ENCODE assay signal across 8 mouse cellular contexts in the genomic region with DNA sequence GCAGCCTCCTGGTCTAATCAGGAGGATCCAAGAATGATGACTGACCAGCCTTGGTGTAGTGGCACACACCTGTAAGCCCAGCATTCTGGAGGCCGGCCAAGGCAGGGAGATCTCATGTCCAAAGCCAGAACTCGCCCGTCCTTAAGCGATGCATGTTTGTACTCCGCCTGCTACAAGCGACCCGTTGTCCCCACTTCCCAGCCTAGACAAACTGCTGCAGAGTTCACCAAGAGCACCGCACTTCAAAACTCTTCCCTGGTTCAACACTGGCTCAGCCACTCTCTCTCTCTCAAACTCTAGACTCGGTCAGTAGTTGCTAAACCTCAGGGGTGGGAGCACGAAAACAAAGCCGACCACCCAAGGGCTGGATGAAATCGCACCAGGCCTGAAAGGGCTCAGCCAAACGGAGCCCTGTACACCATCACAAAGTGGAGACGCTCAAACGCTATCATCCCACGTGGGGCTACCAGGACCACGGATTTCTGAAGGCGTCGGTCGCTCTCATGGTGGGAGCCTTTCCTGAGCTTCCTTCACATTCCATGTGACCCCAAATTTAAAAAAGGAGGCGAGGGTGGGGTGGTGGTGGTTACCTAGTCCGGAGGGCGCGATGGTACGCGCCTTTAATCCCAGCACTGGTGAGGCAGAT. TPM values are rescaled to one million over a fixed set of nuclear protein-coding genes. Genes with fewer than 3 reads are reported as not detected.
DNase-seq lines count a peak whose midpoint lies in the region; ATAC-seq and TF ChIP-seq lines count a peak whose summit lies in the region.

No protein-coding gene starts in this region.

- H3K27ac ChIP-seq in embryonic facial prominence, embryonic 14.5 days (replicated peaks; ENCODE audit: low read depth, low read length): peak overlapping the region; percentile 94

- no peaks in the 10 kb centered on the region for H3K27me3 ChIP-seq in Patski
- no peaks in the 10 kb centered on the region for H3K27me3 ChIP-seq in embryonic facial prominence, embryonic 14.5 days (replicated peaks; ENCODE audit: control insufficient read depth, insufficient read depth, low read length)

- H3K4me3 ChIP-seq in lung, adult 2 months (replicated peaks; ENCODE audit: extremely low read depth, low read depth, low read length): peak overlapping the region; percentile 85
- peak overlapping the region; percentile 100 for H3K4me3 ChIP-seq in embryonic facial prominence, embryonic 14.5 days (ENCODE audit: low read depth, low read length)

- CTCF ChIA-PET in Patski (lab: Charles Lee): no interaction called here

- H3K36me3 ChIP-seq in embryonic facial prominence, embryonic 14.5 days (ENCODE audit: control insufficient read depth, insufficient read depth, low read length): peaks cover 16% of the 10 kb centered on the region

- peaks cover 6% of the 10 kb centered on the region for H3K4me1 ChIP-seq in lung, adult 2 months (ENCODE audit: control insufficient read depth, insufficient read depth, low read length)
- H3K4me1 ChIP-seq in embryonic facial prominence, embryonic 14.5 days (ENCODE audit: control insufficient read depth, insufficient read depth, low read length): 0 out of 2 replicates have a peak, but pooled peaks cover 5% of the 10 kb centered on the region

- in situ Hi-C loops in Patski (cut with MboI; ENCODE audit: low pct_unique_long_range_greater_than_20kb): no loop called here

- H3K9ac ChIP-seq in embryonic facial prominence, embryonic 14.5 days (ENCODE audit: low read depth, low read length): peak overlapping the region; percentile 97

- DNase-seq in lung, adult 2 months: peak; percentile 10
- DNase-seq in lung, postnatal 4 days: no peak
- no peak for DNase-seq in Patski (ENCODE audit: low read depth, low spot score)
- DNase-seq in embryonic facial prominence, embryonic 14.5 days (ENCODE audit: low spot score): no peak
- peak; percentile 18 for DNase-seq in kidney, adult 18-20 months
- peak; percentile 12 for DNase-seq in lung, postnatal 36 days
- no peak for DNase-seq in retina, embryonic 14.5 days (ENCODE audit: low spot score)
- no peak for DNase-seq in ovary, postnatal 10 days (ENCODE audit: low spot score)

- TF ChIP-seq CTCF in lung, adult 2 months (IDR thresholded peaks at IDR 0.05; ENCODE audit: insufficient read depth, low read length): no peak
- no peak for TF ChIP-seq CTCF in Patski (IDR thresholded peaks at IDR 0.05)

- 1% methylated on average over 26 of the region's 26 CpGs for WGBS in lung, adult 2 months
- WGBS in embryonic facial prominence, embryonic 14.5 days: 3% methylated on average over 26 of the region's 26 CpGs

- H3K9me3 ChIP-seq in embryonic facial prominence, embryonic 14.5 days (ENCODE audit: control insufficient read depth, low read length): no peaks in the 10 kb centered on the region

- TF ChIP-seq POLR2A in lung, adult 2 months (IDR thresholded peaks at IDR 0.05; ENCODE audit: borderline replicate concordance, extremely low read depth, low read depth, low read length): no peak

- peak; percentile 31 for ATAC-seq in Patski
- ATAC-seq in embryonic facial prominence, embryonic 14.5 days (ENCODE audit: low read depth): 0 out of 2 replicates have a peak, but pooled peaks have one; percentile 10

- H3K4me2 ChIP-seq in embryonic facial prominence, embryonic 14.5 days (ENCODE audit: low read depth, low read length): peak overlapping the region; percentile 92

- POLR2A ChIA-PET in Patski (lab: Charles Lee): no interaction called here

RNA-seq across cellular contexts. Expression of gene Snu13, which starts 1.0 kb away (rescaled TPM):
- polyA plus RNA-seq in lung, adult 2 months (2012; rRNA removed): 54.7 and 56.6 TPM in 2 replicates
- 120 TPM for polyA plus RNA-seq in Patski (2021)
- 262 and 292 TPM in 2 replicates for polyA plus RNA-seq in embryonic facial prominence, embryonic 14.5 days (2014; fragmentation: Nextera tagmentation; extraction: Ambion mirVana)

RNA-seq across cellular contexts. Expression of gene 4930407I10Rik, which starts 12.6 kb away (rescaled TPM):
- not detected in 2 replicates for polyA plus RNA-seq in lung, adult 2 months (2012; rRNA removed)
- not detected for polyA plus RNA-seq in Patski (2021)
- polyA plus RNA-seq in embryonic facial prominence, embryonic 14.5 days (2014; fragmentation: Nextera tagmentation; extraction: Ambion mirVana): not detected in 2 replicates

RNA-seq across cellular contexts. Expression of gene Desi1, which starts 12.7 kb away (rescaled TPM):
- 24.0 and 31.1 TPM in 2 replicates for polyA plus RNA-seq in lung, adult 2 months (2012; rRNA removed)
- polyA plus RNA-seq in Patski (2021): 57.0 TPM
- polyA plus RNA-seq in embryonic facial prominence, embryonic 14.5 days (2014; fragmentation: Nextera tagmentation; extraction: Ambion mirVana): 27.2 and 27.7 TPM in 2 replicates

RNA-seq across cellular contexts. Expression of gene Mei1, which starts 23.4 kb away (rescaled TPM):
- not detected in 2 replicates for polyA plus RNA-seq in lung, adult 2 months (2012; rRNA removed)
- polyA plus RNA-seq in Patski (2021): not detected
- polyA plus RNA-seq in embryonic facial prominence, embryonic 14.5 days (2014; fragmentation: Nextera tagmentation; extraction: Ambion mirVana): 0.14 TPM in 1 of 2 replicates, not detected in the other

RNA-seq across cellular contexts. Expression of gene Xrcc6, which starts 58.7 kb away (rescaled TPM):
- polyA plus RNA-seq in lung, adult 2 months (2012; rRNA removed): 11.5 and 13.3 TPM in 2 replicates
- 48.0 TPM for polyA plus RNA-seq in Patski (2021)
- 68.4 and 68.8 TPM in 2 replicates for polyA plus RNA-seq in embryonic facial prominence, embryonic 14.5 days (2014; fragmentation: Nextera tagmentation; extraction: Ambion mirVana)

Comparison
In these comparisons a context has a peak if more than half of its experiments do, and no peak if none do; other contexts are left out.
1. DNase-seq: peak in lung, adult 2 months (single experiment), kidney, adult 18-20 months (single experiment) and lung, postnatal 36 days (single experiment); none in lung, postnatal 4 days (0 of 2), Patski (single experiment), embryonic facial prominence, embryonic 14.5 days (single experiment), retina, embryonic 14.5 days (single experiment) and ovary, postnatal 10 days (single experiment).